Comparison of ENCODE assay signal across 16 mouse cellular contexts in genomic region chr6:46398725-46399589, GRCm38 (mm10).
DNase-seq lines count a peak whose midpoint lies in the region; ATAC-seq lines count a peak whose summit lies in the region.
"Had no signal": no experiment of that assay in that cellular context is flagged by ENCODE, and none has a peak within 500 bp of the region (broad histone marks: within the 10 kb centered on the region; RNA-seq: fewer than 3 reads in every experiment).

No protein-coding gene starts in this region.

- H3K4me1 ChIP-seq in midbrain, embryonic 14.5 days (ENCODE audit: control insufficient read depth, insufficient read depth, low read length): no peaks in the 10 kb centered on the region
- H3K4me1 ChIP-seq: hindbrain, embryonic 15.5 days; limb, embryonic 12.5 days; liver, embryonic 15.5 days; midbrain, embryonic 13.5 days had no signal

- peak; percentile 19 for DNase-seq in right cerebral cortex, adult 18-20 months
- DNase-seq in right cerebral cortex, postnatal 36 days (ENCODE audit: low spot score in 2 of 2): no peak
- peak; percentile 83 for DNase-seq in cerebellum, adult 9-10 months
- DNase-seq in layer of hippocampus, adult 18-20 months (ENCODE audit: low spot score in 2 of 2): peak; percentile 37 to 85
- DNase-seq in midbrain, embryonic 14.5 days: no peak
- DNase-seq in lung, postnatal 10 days: no peak
- DNase-seq: gastrocnemius, adult 2 months; heart, adult 2 months; kidney, adult 9 months; lung, postnatal 36 days had no signal

- 77% methylated on average over 2 of the region's 2 CpGs for WGBS in midbrain, embryonic 14.5 days

- no peaks in the 10 kb centered on the region for H3K27me3 ChIP-seq in midbrain, embryonic 14.5 days (ENCODE audit: control insufficient read depth, insufficient read depth, low read length)
- H3K27me3 ChIP-seq: CH12.LX; hindbrain, embryonic 15.5 days; limb, embryonic 12.5 days; liver, embryonic 15.5 days; midbrain, embryonic 13.5 days had no signal

- no peaks in the 10 kb centered on the region for H3K9me3 ChIP-seq in midbrain, embryonic 14.5 days (ENCODE audit: control insufficient read depth, low read length)
- H3K9me3 ChIP-seq: hindbrain, embryonic 15.5 days; limb, embryonic 12.5 days; liver, embryonic 15.5 days; midbrain, embryonic 13.5 days had no signal

- H3K9ac ChIP-seq in midbrain, embryonic 14.5 days (replicated peaks; ENCODE audit: low read length): no peak overlapping the region
- H3K9ac ChIP-seq: hindbrain, embryonic 15.5 days; limb, embryonic 12.5 days; liver, embryonic 15.5 days; midbrain, embryonic 13.5 days had no signal

- H3K4me3 ChIP-seq in midbrain, embryonic 14.5 days (replicated peaks; ENCODE audit: low read depth, low read length): no peak overlapping the region
- H3K4me3 ChIP-seq: gastrocnemius, adult 2 months; heart, adult 2 months; hindbrain, embryonic 15.5 days; limb, embryonic 12.5 days; liver, embryonic 15.5 days; midbrain, embryonic 13.5 days had no signal

- no peak overlapping the region for H3K27ac ChIP-seq in midbrain, embryonic 14.5 days (replicated peaks; ENCODE audit: low read depth, low read length)
- H3K27ac ChIP-seq: gastrocnemius, adult 2 months; heart, adult 2 months; hindbrain, embryonic 15.5 days; limb, embryonic 12.5 days; liver, embryonic 15.5 days; midbrain, embryonic 13.5 days had no signal

- no peak for ATAC-seq in activated CD4-positive, CD25-positive, alpha-beta regulatory T cell, adult 4 months
- no peak for ATAC-seq in midbrain, embryonic 14.5 days (ENCODE audit: low FRiP score, low TSS enrichment)
- ATAC-seq: midbrain, embryonic 13.5 days had no signal

- no peak overlapping the region for H3K4me2 ChIP-seq in midbrain, embryonic 14.5 days (ENCODE audit: low read length)
- H3K4me2 ChIP-seq: hindbrain, embryonic 15.5 days; limb, embryonic 12.5 days; liver, embryonic 15.5 days; midbrain, embryonic 13.5 days had no signal

- no peaks in the 10 kb centered on the region for H3K36me3 ChIP-seq in midbrain, embryonic 14.5 days (ENCODE audit: control insufficient read depth, insufficient read depth, low read length)
- H3K36me3 ChIP-seq: hindbrain, embryonic 15.5 days; limb, embryonic 12.5 days; liver, embryonic 15.5 days; midbrain, embryonic 13.5 days had no signal

Comparison
In these comparisons a context has a peak if more than half of its experiments do, and no peak if none do; other contexts are left out.
1. DNase-seq: peak in right cerebral cortex, adult 18-20 months (single experiment), cerebellum, adult 9-10 months (single experiment) and layer of hippocampus, adult 18-20 months (2 of 2); none in right cerebral cortex, postnatal 36 days (0 of 2), midbrain, embryonic 14.5 days (single experiment) and lung, postnatal 10 days (single experiment).